Mouse (Mus musculus): ENCODE measurements at regions not wholly inside any gene's neighbourhood (a gene's known extent, or its start where the extent isn't known, plus 50 kb on each side); places are given as distances from the start of the nearest gene placed in this dataset.
"Not testable (repeated sequence)": the region's sequence is repeated elsewhere in the genome, so short reads cannot be mapped to it uniquely, and the experiment has no call there.

DNA sequence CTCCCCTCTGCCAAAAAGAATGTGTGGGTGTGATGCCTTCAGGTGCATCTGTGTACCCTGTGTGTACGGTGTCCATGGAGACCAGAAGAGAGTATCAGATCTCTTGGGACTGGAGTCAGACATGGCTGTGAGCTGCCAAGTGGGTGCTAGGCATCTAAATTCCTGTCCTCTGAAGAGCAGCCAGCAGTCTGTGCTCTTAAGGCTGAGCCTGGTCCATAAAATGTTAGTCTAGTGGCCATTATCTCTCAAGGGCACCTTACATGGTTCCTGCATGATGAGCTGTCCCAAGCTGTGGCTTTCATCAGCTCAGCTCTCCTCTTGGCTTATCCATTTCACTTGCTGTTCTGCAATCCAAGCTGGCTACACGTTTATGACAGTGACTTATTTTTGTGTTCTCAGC lies 686.4 kb upstream of the Agtr1b start:
- not testable (repeated sequence) for H3K4me2 ChIP-seq (ENCODE audit: low read depth, severe bottlenecking); ATAC-seq (ENCODE audit: insufficient number of reproducible peaks, low FRiP score, low TSS enrichment, low read depth); DNase-seq (ENCODE audit: low spot score); H3K9me3 ChIP-seq (ENCODE audit: control insufficient read depth, low read length); H3K36me3 ChIP-seq (ENCODE audit: control insufficient read depth, insufficient read depth, low read length); H3K27me3 ChIP-seq (ENCODE audit: control insufficient read depth, insufficient read depth, low read length); H3K4me3 ChIP-seq (ENCODE audit: low read depth, low read length); H3K27ac ChIP-seq (replicated peaks; ENCODE audit: low read depth, low read length); H3K9ac ChIP-seq (ENCODE audit: low read length); H3K4me1 ChIP-seq (ENCODE audit: control insufficient read depth, insufficient read depth, low read length)
- WGBS = 61% methylated on average over 1 of the region's 2 CpGs

DNA sequence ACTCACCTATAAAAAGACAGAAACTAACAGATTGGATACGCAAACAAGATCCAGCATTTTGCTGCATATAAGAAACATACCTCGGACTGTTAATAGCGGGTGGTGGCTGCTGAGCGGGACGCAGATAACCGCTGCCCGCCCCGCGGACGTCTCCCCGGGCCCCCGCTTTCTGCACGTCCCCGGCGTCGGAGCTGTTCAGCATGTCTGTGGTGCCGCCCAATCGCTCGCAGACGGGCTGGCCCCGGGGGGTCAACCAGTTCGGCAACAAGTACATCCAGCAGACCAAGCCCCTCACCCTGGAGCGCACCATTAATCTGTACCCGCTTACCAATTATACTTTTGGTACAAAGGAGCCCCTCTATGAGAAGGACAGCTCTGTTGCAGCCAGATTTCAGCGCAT lies 682.4 kb upstream of the Agtr1b start:
- H3K36me3 ChIP-seq (ENCODE audit: control insufficient read depth, insufficient read depth, low read length); ATAC-seq (ENCODE audit: insufficient number of reproducible peaks, low FRiP score, low TSS enrichment, low read depth); H3K4me3 ChIP-seq (ENCODE audit: low read depth, low read length); H3K4me1 ChIP-seq (ENCODE audit: control insufficient read depth, insufficient read depth, low read length); H3K4me2 ChIP-seq (ENCODE audit: low read depth, severe bottlenecking); DNase-seq (ENCODE audit: low spot score); H3K9ac ChIP-seq (ENCODE audit: low read length); H3K27me3 ChIP-seq (ENCODE audit: control insufficient read depth, insufficient read depth, low read length); H3K9me3 ChIP-seq (ENCODE audit: control insufficient read depth, low read length); H3K27ac ChIP-seq (replicated peaks; ENCODE audit: low read depth, low read length): not testable (repeated sequence)
- WGBS = 71% methylated on average over 16 of the region's 25 CpGs

DNA sequence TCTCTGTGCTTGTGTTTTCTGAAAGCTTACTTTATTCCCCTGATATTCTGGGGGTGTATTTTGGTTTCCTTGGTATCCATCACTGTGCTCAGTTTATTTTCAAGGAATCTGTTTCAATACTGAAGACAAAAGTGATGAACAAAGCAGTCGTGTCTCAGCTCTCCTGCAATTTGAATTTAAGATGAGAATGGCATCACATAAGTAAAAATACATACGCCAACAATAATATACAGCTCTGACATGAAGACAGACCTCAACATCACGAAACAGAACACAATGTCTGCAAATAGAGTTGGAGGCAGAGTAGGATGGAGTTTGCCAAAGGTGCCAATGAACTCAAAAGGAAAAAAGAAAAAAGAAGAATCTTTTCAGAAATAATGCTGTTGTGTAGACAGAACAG lies 679.0 kb upstream of the Agtr1b start:
- no peak overlapping the region for H3K9ac ChIP-seq (ENCODE audit: low read length)
- H3K27me3 ChIP-seq (ENCODE audit: control insufficient read depth, insufficient read depth, low read length) = no peaks in the 10 kb centered on the region
- DNase-seq (ENCODE audit: low spot score) = no peak
- H3K4me1 ChIP-seq (ENCODE audit: control insufficient read depth, insufficient read depth, low read length) = no peaks in the 10 kb centered on the region
- H3K36me3 ChIP-seq (ENCODE audit: control insufficient read depth, insufficient read depth, low read length) = no peaks in the 10 kb centered on the region
- H3K27ac ChIP-seq (replicated peaks; ENCODE audit: low read depth, low read length) = no peak overlapping the region
- ATAC-seq (ENCODE audit: insufficient number of reproducible peaks, low FRiP score, low TSS enrichment, low read depth) = no peak
- 87% methylated on average over 3 of the region's 3 CpGs for WGBS
- H3K4me2 ChIP-seq (ENCODE audit: low read depth, severe bottlenecking) = no peak overlapping the region
- H3K4me3 ChIP-seq (ENCODE audit: low read depth, low read length) = no peak overlapping the region
- H3K9me3 ChIP-seq (ENCODE audit: control insufficient read depth, low read length) = no peaks in the 10 kb centered on the region

DNA sequence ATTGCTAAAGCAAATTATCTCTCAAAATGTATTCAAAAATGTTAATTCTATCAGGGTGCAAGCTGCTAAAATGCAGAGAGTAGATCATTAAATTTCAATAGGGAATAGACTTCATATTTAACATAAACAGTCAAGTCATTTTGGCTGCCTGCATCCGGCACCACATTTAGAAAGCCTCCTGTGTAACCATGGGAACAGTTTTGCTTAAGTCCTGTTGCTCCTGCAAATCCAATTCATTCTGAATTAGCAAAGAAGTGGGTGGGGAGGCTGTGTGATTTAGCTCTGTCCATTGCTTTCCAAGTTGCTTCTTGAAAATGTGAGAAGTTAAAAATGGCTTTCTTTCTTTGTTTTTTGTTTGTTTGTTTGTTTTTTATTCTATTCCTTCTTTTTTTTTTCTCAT lies 658.9 kb upstream of the Agtr1b start:
- Histone ChIP-seq H3K4me1 (ENCODE audit: control insufficient read depth, insufficient read depth, low read length) (no peaks in the 10 kb centered on the region), H3K27me3 (ENCODE audit: control insufficient read depth, insufficient read depth, low read length) (no peaks in the 10 kb centered on the region), H3K36me3 (ENCODE audit: control insufficient read depth, insufficient read depth, low read length) (no peaks in the 10 kb centered on the region), H3K27ac (replicated peaks; ENCODE audit: low read depth, low read length) (no peak overlapping the region), H3K4me2 (ENCODE audit: low read depth, severe bottlenecking) (no peak overlapping the region), H3K4me3 (ENCODE audit: low read depth, low read length) (no peak overlapping the region), H3K9ac (ENCODE audit: low read length) (no peak overlapping the region), H3K9me3 (ENCODE audit: control insufficient read depth, low read length) (no peaks in the 10 kb centered on the region)
- ATAC-seq (ENCODE audit: insufficient number of reproducible peaks, low FRiP score, low TSS enrichment, low read depth) (no peak), DNase-seq (ENCODE audit: low spot score) (no peak)
- WGBS = 76% methylated on average over 1 of the region's 1 CpGs

DNA sequence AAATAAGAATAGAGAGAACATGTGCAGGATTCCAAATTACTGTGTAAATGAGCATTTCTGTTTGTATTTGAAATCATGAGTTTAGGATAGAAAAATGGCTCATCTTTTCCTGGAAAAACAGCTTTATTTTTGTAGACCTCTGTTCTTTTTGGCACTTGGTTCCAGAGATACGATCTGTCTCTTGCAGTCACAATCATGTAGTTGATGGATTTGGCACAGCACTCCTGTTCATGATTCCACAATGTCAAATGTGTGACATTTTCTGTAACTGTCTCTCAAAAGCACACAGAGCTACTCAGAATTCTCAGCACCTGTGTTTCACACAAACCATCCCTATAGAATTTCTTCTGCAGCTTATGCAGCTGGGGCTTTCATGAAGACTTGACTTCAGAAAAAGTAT lies 654.0 kb upstream of the Agtr1b start:
- H3K9ac ChIP-seq (ENCODE audit: low read length) = no peak overlapping the region
- H3K9me3 ChIP-seq (ENCODE audit: control insufficient read depth, low read length) = no peaks in the 10 kb centered on the region
- H3K27ac ChIP-seq (replicated peaks; ENCODE audit: low read depth, low read length) = no peak overlapping the region
- no peaks in the 10 kb centered on the region for H3K36me3 ChIP-seq (ENCODE audit: control insufficient read depth, insufficient read depth, low read length)
- ATAC-seq (ENCODE audit: insufficient number of reproducible peaks, low FRiP score, low TSS enrichment, low read depth) = no peak
- no peak overlapping the region for H3K4me3 ChIP-seq (ENCODE audit: low read depth, low read length)
- H3K4me1 ChIP-seq (ENCODE audit: control insufficient read depth, insufficient read depth, low read length) = no peaks in the 10 kb centered on the region
- 94% methylated on average over 1 of the region's 1 CpGs for WGBS
- H3K27me3 ChIP-seq (ENCODE audit: control insufficient read depth, insufficient read depth, low read length) = no peaks in the 10 kb centered on the region
- no peak for DNase-seq (ENCODE audit: low spot score)
- H3K4me2 ChIP-seq (ENCODE audit: low read depth, severe bottlenecking) = no peak overlapping the region

DNA sequence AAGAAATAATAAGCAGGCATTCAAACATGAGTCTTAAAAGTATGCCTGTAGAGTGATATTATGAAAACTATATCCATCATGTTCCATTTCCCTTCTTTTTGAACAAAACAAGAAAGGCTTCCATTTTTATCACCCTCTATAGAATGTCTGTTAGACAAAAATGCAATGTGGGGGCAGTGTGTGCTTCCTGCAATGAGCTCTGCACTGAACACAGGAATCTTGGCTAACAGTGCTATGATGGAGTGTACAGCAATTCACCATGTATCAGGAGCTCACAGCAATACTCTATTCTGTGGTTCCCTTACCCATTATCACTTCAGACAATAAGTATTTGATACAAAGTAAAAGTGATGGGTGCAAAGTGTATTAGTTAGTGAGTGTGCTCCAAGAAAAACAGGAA lies 653.3 kb upstream of the Agtr1b start:
- no peaks in the 10 kb centered on the region for H3K9me3 ChIP-seq (ENCODE audit: control insufficient read depth, low read length)
- H3K4me3 ChIP-seq (ENCODE audit: low read depth, low read length) = no peak overlapping the region
- no peak overlapping the region for H3K9ac ChIP-seq (ENCODE audit: low read length)
- DNase-seq (ENCODE audit: low spot score) (no peak), ATAC-seq (ENCODE audit: insufficient number of reproducible peaks, low FRiP score, low TSS enrichment, low read depth) (no peak)
- H3K27ac ChIP-seq (replicated peaks; ENCODE audit: low read depth, low read length) = no peak overlapping the region
- no peak overlapping the region for H3K4me2 ChIP-seq (ENCODE audit: low read depth, severe bottlenecking)
- H3K4me1 ChIP-seq (ENCODE audit: control insufficient read depth, insufficient read depth, low read length) = no peaks in the 10 kb centered on the region
- H3K36me3 ChIP-seq (ENCODE audit: control insufficient read depth, insufficient read depth, low read length) = no peaks in the 10 kb centered on the region
- no peaks in the 10 kb centered on the region for H3K27me3 ChIP-seq (ENCODE audit: control insufficient read depth, insufficient read depth, low read length)

DNA sequence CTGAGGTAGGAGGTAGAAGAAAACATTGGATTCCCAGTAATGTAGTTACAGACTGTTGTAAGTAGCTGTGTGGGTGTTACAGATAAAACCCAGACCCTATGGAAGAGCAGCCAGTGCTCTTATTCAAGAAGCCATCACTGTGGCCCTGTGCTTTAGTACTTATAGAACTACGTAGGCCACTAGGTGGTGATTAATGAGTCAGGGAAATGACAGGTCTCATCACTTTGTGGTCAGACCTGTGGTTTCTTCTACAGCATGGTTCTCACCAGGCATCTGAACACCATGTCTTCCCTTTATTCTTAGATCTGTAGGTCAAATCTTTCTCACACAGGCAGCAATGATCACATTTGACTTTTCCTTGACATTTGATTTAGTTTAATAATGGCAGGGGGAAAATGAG lies 642.7 kb upstream of the Agtr1b start:
- no peak overlapping the region for H3K4me3 ChIP-seq (ENCODE audit: low read depth, low read length)
- no peaks in the 10 kb centered on the region for H3K27me3 ChIP-seq (ENCODE audit: control insufficient read depth, insufficient read depth, low read length)
- no peaks in the 10 kb centered on the region for H3K36me3 ChIP-seq (ENCODE audit: control insufficient read depth, insufficient read depth, low read length)
- ATAC-seq (ENCODE audit: insufficient number of reproducible peaks, low FRiP score, low TSS enrichment, low read depth) (no peak), DNase-seq (ENCODE audit: low spot score) (no peak)
- H3K4me1 ChIP-seq (ENCODE audit: control insufficient read depth, insufficient read depth, low read length) = no peaks in the 10 kb centered on the region
- H3K9ac ChIP-seq (ENCODE audit: low read length) = no peak overlapping the region
- H3K4me2 ChIP-seq (ENCODE audit: low read depth, severe bottlenecking) = no peak overlapping the region
- 90% methylated on average over 1 of the region's 1 CpGs for WGBS
- H3K9me3 ChIP-seq (ENCODE audit: control insufficient read depth, low read length) = no peaks in the 10 kb centered on the region
- H3K27ac ChIP-seq (replicated peaks; ENCODE audit: low read depth, low read length) = no peak overlapping the region

DNA sequence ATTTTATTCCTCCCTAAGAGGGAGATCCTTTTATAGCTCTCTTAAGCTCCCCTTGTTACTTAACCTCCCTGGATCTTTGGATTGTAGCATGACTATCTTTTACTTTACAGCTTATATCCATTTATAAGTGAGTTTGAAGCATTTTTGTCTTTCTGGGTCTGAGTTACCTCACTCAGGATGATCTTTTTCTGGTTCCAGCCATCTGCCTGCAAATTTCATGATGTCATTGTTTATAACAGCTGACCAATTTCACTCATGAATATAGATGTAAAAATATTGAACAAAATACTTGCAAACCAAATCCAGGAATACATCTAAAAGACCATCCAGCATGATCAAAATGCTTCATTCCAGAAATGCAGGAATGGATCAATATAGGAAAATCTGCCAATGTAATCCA lies 631.3 kb upstream of the Agtr1b start:
- Histone ChIP-seq H3K4me2 (ENCODE audit: low read depth, severe bottlenecking) (no peak overlapping the region), H3K27me3 (ENCODE audit: control insufficient read depth, insufficient read depth, low read length) (no peaks in the 10 kb centered on the region), H3K9ac (ENCODE audit: low read length) (no peak overlapping the region), H3K36me3 (ENCODE audit: control insufficient read depth, insufficient read depth, low read length) (no peaks in the 10 kb centered on the region), H3K4me1 (ENCODE audit: control insufficient read depth, insufficient read depth, low read length) (no peaks in the 10 kb centered on the region), H3K9me3 (ENCODE audit: control insufficient read depth, low read length) (no peaks in the 10 kb centered on the region), H3K4me3 (ENCODE audit: low read depth, low read length) (no peak overlapping the region), H3K27ac (replicated peaks; ENCODE audit: low read depth, low read length) (no peak overlapping the region)
- DNase-seq (ENCODE audit: low spot score) (no peak), ATAC-seq (ENCODE audit: insufficient number of reproducible peaks, low FRiP score, low TSS enrichment, low read depth) (no peak)

DNA sequence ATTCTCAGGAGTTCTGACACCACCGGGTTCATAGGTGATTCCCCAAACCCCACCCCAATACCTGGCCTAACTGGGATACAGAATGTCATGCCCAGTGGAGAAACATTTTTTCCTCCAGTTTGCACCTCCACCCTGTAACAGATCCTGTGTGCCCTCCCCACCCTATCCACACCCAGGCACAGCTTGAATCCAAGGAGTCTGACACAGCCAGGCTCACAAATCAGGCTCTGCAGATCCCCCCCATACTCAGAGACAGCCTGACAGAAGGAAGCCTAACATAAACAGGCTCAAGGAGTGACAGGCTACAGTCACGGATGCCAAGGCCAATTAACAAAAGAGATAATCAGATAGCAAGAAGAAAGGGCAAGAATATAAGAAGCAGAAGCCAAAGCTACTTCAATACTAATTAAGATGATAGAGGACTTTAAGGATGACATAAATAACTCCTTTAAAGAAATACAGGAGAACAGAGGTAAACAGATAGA lies 622.6 kb upstream of the Agtr1b start:
- ATAC-seq (ENCODE audit: insufficient number of reproducible peaks, low FRiP score, low TSS enrichment, low read depth) (no peak), DNase-seq (ENCODE audit: low spot score) (no peak)
- Histone ChIP-seq H3K9ac (ENCODE audit: low read length) (no peak overlapping the region), H3K4me3 (ENCODE audit: low read depth, low read length) (no peak overlapping the region), H3K27ac (replicated peaks; ENCODE audit: low read depth, low read length) (no peak overlapping the region), H3K4me2 (ENCODE audit: low read depth, severe bottlenecking) (no peak overlapping the region), H3K9me3 (ENCODE audit: control insufficient read depth, low read length) (no peaks in the 10 kb centered on the region), H3K36me3 (ENCODE audit: control insufficient read depth, insufficient read depth, low read length) (no peaks in the 10 kb centered on the region), H3K27me3 (ENCODE audit: control insufficient read depth, insufficient read depth, low read length) (no peaks in the 10 kb centered on the region), H3K4me1 (ENCODE audit: control insufficient read depth, insufficient read depth, low read length) (peaks cover 3% of the 10 kb centered on the region; the same call in 1 of the 2 replicates)
- WGBS = 58% methylated on average over 2 of the region's 2 CpGs
